Mouse (Mus musculus) layer of hippocampus, adult 9-10 months (tissue): ENCODE data around the gene Kpna3.

ENCODE experiments used
- DNase-seq: peaks from one replicate; pipeline ENCODE4 v3.0.0; 2022; ENCODE audit warnings: low spot score

Gene Kpna3

GRCm38 (mm10) chr14:61320765-61321164 is 118.9 kb downstream of the Kpna3 start:
- no peak for DNase-seq

GRCm38 (mm10) chr14:61316861-61317260 is 122.8 kb downstream of the Kpna3 start:
- peak; percentile 37 for DNase-seq
